In genomic region chr6:115774501-115774921, GRCm38 (mm10) we compare ENCODE assay signal across 8 mouse cellular contexts. TPM values are rescaled to one million over a fixed set of nuclear protein-coding genes. Genes with fewer than 3 reads are reported as not detected.
DNase-seq lines count a peak whose midpoint lies in the region; ATAC-seq lines count a peak whose summit lies in the region.

Gene Cand2 (plus strand): TSS chr6:115774538.

- whole genome bisulfite sequencing in embryonic facial prominence, embryonic 13.5 days, result 0% methylated on average over 21 of the region's 28 CpGs
- WGBS in heart, embryonic 15.5 days, result under 1% methylated on average over 28 of the region's 28 CpGs
- WGBS in limb, embryonic 12.5 days, result 2% methylated on average over 16 of the region's 28 CpGs
- 2% methylated on average over 15 of the region's 28 CpGs for WGBS in midbrain, embryonic 16.5 days

- H3K27ac ChIP-seq in embryonic facial prominence, embryonic 13.5 days, result peak within 1 kb of the TSS; percentile 88
- peak within 1 kb of the TSS; percentile 97 for H3K27ac ChIP-seq in heart, embryonic 15.5 days
- H3K27ac ChIP-seq in limb, embryonic 12.5 days, result peak within 1 kb of the TSS; percentile 88
- H3K27ac ChIP-seq in midbrain, embryonic 16.5 days (ENCODE audit: low read length), result peak within 1 kb of the TSS; percentile 57

- intact Hi-C loops in left cerebral cortex, postnatal 14 days (cut with DNase I), result no loop called here

- H3K9me3 ChIP-seq in embryonic facial prominence, embryonic 13.5 days, result no peaks in the 10 kb centered on the region
- H3K9me3 ChIP-seq in heart, embryonic 15.5 days (replicated peaks), result no peaks in the 10 kb centered on the region
- no peaks in the 10 kb centered on the region for H3K9me3 ChIP-seq in limb, embryonic 12.5 days
- no peaks in the 10 kb centered on the region for H3K9me3 ChIP-seq in midbrain, embryonic 16.5 days (replicated peaks; ENCODE audit: control insufficient read depth, low read length, poor library complexity, severe bottlenecking)

- H3K4me3 ChIP-seq in embryonic facial prominence, embryonic 13.5 days, result peak within 1 kb of the TSS; percentile 81
- peak within 1 kb of the TSS; percentile 87 for H3K4me3 ChIP-seq in heart, embryonic 15.5 days
- H3K4me3 ChIP-seq in limb, embryonic 12.5 days (replicated peaks), result peak within 1 kb of the TSS; percentile 79
- H3K4me3 ChIP-seq in midbrain, embryonic 16.5 days (ENCODE audit: low read depth, low read length), result peak within 1 kb of the TSS; percentile 62

- DNase-seq in left cerebral cortex, postnatal 14 days (ENCODE audit: low spot score in 2 of 2), result peak; percentile 15 to 20
- DNase-seq in left cerebral cortex, adult 18-20 months (ENCODE audit: low spot score in 2 of 2), result no peak
- DNase-seq in adrenal gland, postnatal 14 days, result peak; percentile 76
- peak; percentile 77 for DNase-seq in thymus, postnatal 14 days

- H3K9ac ChIP-seq in embryonic facial prominence, embryonic 13.5 days, result peak within 1 kb of the TSS; percentile 86
- H3K9ac ChIP-seq in heart, embryonic 15.5 days, result peak within 1 kb of the TSS; percentile 91
- peak within 1 kb of the TSS; percentile 83 for H3K9ac ChIP-seq in limb, embryonic 12.5 days (replicated peaks)
- H3K9ac ChIP-seq in midbrain, embryonic 16.5 days (ENCODE audit: low read depth, low read length), result peak within 1 kb of the TSS; percentile 82

- H3K27me3 ChIP-seq in embryonic facial prominence, embryonic 13.5 days, result no peaks in the 10 kb centered on the region
- no peaks in the 10 kb centered on the region for H3K27me3 ChIP-seq in heart, embryonic 15.5 days
- no peaks in the 10 kb centered on the region for H3K27me3 ChIP-seq in limb, embryonic 12.5 days
- no peaks in the 10 kb centered on the region for H3K27me3 ChIP-seq in midbrain, embryonic 16.5 days (ENCODE audit: control insufficient read depth, insufficient read depth, low read depth, low read length)

- H3K4me1 ChIP-seq in embryonic facial prominence, embryonic 13.5 days, result peaks cover 23% of the 10 kb centered on the region
- peaks cover 40% of the 10 kb centered on the region for H3K4me1 ChIP-seq in heart, embryonic 15.5 days (replicated peaks)
- H3K4me1 ChIP-seq in limb, embryonic 12.5 days (replicated peaks), result peaks cover 20% of the 10 kb centered on the region
- peaks cover 23% of the 10 kb centered on the region for H3K4me1 ChIP-seq in midbrain, embryonic 16.5 days (ENCODE audit: control insufficient read depth, insufficient read depth, low read length)

- peaks cover 12% of the 10 kb centered on the region for H3K36me3 ChIP-seq in embryonic facial prominence, embryonic 13.5 days
- H3K36me3 ChIP-seq in heart, embryonic 15.5 days, result peaks cover 8% of the 10 kb centered on the region; the same call in 1 of the 2 replicates
- peaks cover 19% of the 10 kb centered on the region for H3K36me3 ChIP-seq in limb, embryonic 12.5 days
- H3K36me3 ChIP-seq in midbrain, embryonic 16.5 days (ENCODE audit: control insufficient read depth, insufficient read depth, low read length), result no peaks in the 10 kb centered on the region

- ATAC-seq in embryonic facial prominence, embryonic 13.5 days (ENCODE audit: insufficient number of reproducible peaks, insufficient read depth, low FRiP score, low TSS enrichment, low read depth), result peak; percentile 81
- peak; percentile 67 for ATAC-seq in heart, embryonic 15.5 days (replicated peaks; ENCODE audit: insufficient number of reproducible peaks, insufficient read depth, low FRiP score, low read depth)
- ATAC-seq in limb, embryonic 12.5 days (ENCODE audit: insufficient number of reproducible peaks, insufficient read depth, low FRiP score, low TSS enrichment, low read depth), result peak; percentile 88
- peak; percentile 85 for ATAC-seq in midbrain, embryonic 16.5 days

- H3K4me2 ChIP-seq in embryonic facial prominence, embryonic 13.5 days, result peak within 1 kb of the TSS; percentile 93
- peak within 1 kb of the TSS; percentile 88 for H3K4me2 ChIP-seq in heart, embryonic 15.5 days
- H3K4me2 ChIP-seq in limb, embryonic 12.5 days, result peak within 1 kb of the TSS; percentile 98
- H3K4me2 ChIP-seq in midbrain, embryonic 16.5 days (ENCODE audit: low read length), result peak within 1 kb of the TSS; percentile 60

RNA-seq across cellular contexts. Expression of gene Cand2, which starts in this region (rescaled TPM):
- total RNA-seq in left cerebral cortex, postnatal 14 days (2021), result 1 to 10 TPM; 2.0 to 2.6 TPM
- 1 to 10 TPM; 2.0 to 2.4 TPM for total RNA-seq in left cerebral cortex, adult 18-20 months (2021)
- total RNA-seq in adrenal gland, postnatal 14 days (2021), result 8.7 and 9.1 TPM in 2 replicates
- polyA plus RNA-seq in embryonic facial prominence, embryonic 13.5 days (2015; fragmentation: Nextera tagmentation; extraction: Ambion mirVana), result 42.2 and 45.8 TPM in 2 replicates
- 40.8 and 48.7 TPM in 2 replicates for polyA plus RNA-seq in heart, embryonic 15.5 days (2015; fragmentation: Nextera tagmentation; extraction: Ambion mirVana)
- polyA plus RNA-seq in limb, embryonic 12.5 days (2016; fragmentation: Nextera tagmentation; extraction: Ambion mirVana), result 66.9 and 71.8 TPM in 2 replicates
- polyA plus RNA-seq in midbrain, embryonic 16.5 days (2015; fragmentation: Nextera tagmentation; extraction: Ambion mirVana), result 9.8 and 10.3 TPM in 2 replicates

Comparison
In these comparisons a context has a peak if more than half of its experiments do, and no peak if none do; other contexts are left out.
1. DNase-seq: peak in left cerebral cortex, postnatal 14 days (2 of 2), adrenal gland, postnatal 14 days (single experiment) and thymus, postnatal 14 days (single experiment); none in left cerebral cortex, adult 18-20 months (0 of 2).
2. Peak in every context shown above with its lines, with median percentiles within 50 percentile points of each other: ATAC-seq, H3K27ac ChIP-seq, H3K4me2 ChIP-seq, H3K4me3 ChIP-seq and H3K9ac ChIP-seq.